Mouse (Mus musculus) CD4-positive helper T cell, adult 2 months (primary cell): ENCODE measurements around the gene Dock10.
A peak's percentile ranks its signal among the peaks of the same experiment; 100 is the strongest.

Experiments used
- DNase-seq: peaks from one replicate; pipeline ENCODE4 v3.0.0-alpha.2; 2012; ENCODE audit warnings: low read depth, missing footprints, low spot score

Dock10 gene

DNA sequence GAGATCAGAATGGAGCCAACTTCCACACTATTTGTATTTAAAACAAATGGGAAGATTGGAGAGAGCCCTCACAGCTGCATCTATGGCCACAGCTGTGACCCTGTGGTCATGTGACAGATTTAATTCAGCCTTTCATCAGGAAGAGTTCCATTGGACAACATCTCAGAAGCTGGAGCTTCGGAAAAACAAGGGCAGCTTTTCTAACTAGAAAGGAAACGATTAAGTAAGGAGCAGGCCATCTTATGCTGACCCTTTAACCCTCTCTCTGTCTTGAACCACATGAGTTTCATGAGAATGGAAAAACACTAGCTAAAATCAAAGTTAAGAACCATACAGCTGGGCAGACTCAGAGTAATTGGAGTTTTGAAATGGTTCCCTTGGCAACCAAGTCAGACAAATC, 101.9 kb downstream of the Dock10 start:
- DNase-seq: no peak

DNA sequence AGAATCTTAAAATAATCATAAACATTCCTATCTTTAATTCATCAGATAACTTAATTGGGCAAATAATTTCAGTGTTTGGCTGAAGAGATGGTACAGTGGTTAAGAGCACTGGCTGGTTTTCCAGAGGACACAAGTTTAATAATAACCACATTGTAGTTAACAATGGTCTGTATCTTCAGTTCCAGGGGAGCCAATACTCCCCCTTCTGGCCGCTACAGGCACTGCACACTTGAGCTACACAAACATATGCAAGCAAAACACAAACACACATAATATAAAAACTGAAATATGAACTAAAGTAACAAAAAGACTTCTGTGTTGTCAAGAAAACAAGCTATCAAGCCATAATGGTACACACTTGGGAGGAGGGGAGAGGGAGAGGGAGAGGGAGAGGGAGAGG, 102.5 kb downstream of the Dock10 start:
- DNase-seq: no peak

DNA sequence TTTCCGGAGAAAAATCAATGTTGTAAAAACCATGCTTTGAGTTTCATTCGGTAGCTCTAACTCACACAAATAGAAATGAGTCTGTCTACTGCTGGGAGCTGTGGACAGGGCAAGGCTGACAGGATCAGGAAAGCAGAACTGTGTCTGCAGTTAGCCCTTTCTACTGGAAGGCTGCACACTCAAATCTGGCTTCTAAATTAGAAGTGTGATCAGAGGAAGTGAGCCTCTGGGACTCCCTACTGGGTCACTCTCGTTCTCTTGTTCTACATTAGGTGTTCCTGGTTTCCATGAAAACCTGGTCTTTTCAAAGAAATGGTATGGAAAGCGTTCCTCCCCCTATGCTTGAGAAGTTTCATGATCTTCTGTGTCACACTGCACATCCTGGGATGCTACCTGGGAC, 103.1 kb downstream of the Dock10 start:
- no peak for DNase-seq

GRCm38 (mm10) chr1:80654177-80654576, 104.2 kb downstream of the Dock10 start:
- DNase-seq: no peak

DNA sequence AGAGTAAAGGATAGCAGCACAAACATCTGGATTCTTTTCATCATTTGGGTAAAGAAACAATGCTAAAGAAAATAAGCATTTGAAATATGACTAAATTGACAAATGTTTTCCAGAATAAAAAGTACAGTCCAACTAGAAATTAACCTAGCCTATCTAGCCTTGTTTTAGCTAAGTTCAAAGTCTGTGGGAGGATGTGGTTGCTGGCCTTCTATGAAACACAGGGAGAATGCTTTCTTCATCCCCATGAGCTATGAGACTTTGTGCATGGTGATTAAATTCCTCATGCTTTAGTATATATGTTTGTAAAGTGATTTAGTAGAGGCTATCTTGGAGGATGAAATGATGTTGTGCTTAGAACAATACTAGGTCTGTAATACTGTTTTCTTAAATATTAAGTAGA, 105.5 kb downstream of the Dock10 start:
- DNase-seq: no peak

GRCm38 (mm10) chr1:80652083-80652482, 106.2 kb downstream of the Dock10 start:
- DNase-seq: no peak

DNA sequence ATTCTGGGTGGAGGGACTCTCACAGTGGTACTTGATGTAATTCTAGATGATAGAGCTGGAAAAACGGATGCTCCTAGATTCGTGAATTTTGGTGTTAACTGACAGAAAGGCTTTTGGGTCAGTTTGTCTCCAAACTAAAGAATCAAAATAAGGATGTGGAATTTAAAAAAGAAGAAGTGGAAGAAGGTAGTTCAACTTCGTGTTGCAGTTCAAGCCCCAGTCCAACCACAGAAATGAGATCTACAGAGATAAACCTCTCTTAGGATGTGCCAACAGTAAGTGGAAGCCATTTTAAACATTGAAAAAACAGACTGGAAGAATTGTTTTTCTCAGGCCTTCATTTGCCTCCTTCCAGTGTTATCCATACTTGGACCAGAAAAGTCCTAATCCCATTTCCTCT, 111.7 kb downstream of the Dock10 start:
- DNase-seq: peak; percentile 31

GRCm38 (mm10) chr1:80643866-80644451, 114.4 kb downstream of the Dock10 start:
- DNase-seq: peak; percentile 40

DNA sequence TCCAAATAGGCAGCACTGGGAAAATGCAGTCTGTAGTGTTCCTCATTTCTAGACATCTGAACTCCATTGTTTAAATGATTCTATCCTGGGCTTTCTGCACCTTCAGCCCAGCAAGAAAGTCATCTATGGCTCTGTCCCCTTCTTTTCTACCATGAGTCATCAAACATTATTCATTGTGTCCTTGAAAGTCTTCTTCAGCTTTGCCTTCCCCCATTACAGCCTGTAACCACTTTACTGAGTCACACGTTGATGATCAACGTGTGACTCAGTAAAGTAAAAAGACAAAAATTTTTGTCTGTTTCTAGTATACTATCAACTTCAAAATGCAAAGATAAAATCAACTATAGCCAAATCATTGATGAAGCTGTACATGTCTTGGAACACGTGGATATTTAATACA, 116.5 kb downstream of the Dock10 start:
- DNase-seq: peak; percentile 30

DNA sequence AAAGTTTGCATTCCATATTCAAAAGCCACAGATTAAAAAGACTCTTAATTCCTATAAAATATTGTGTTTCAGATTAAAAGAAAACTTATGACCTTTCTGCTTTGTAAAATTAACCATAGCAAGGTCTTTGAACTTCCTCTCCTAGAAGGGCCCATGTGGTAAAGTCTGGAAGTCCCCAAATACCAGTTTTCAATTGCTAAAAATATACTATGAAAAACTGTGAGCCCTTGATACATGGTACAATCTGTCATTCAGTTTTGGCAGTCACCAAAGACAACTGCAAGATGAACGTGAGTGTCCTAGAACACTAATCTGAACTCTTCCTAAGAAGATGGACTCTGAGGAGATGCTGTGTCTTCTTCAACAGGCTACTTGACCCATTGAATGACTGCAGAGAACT, 117.0 kb downstream of the Dock10 start:
- DNase-seq: peak; percentile 12

GRCm38 (mm10) chr1:80639553-80639952, 118.8 kb downstream of the Dock10 start:
- no peak for DNase-seq

DNA sequence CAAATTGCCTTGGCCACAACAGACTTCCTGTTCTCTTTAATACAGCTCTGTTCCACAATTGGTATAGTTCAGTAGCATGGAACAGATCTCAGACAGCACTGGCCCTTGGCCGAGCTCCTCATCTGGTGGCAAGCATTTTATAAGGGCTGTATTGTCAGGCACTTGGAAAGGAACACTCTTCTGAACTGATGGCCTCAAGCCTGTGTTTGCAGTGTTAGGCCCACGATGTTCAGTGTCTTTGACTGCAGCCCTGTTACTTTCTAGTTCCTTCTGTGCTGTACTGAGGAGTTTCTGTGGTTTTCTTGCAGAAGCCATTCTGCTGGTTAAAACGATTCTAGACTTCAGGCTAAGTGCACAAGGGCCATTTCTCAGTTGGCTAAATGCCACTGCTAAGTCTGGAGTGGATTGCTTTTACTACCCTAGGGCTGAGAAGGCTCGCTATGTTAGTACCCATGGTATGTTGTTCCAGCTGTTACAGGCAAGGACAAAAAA, 121.1 kb downstream of the Dock10 start:
- peak; percentile 40 for DNase-seq

DNA sequence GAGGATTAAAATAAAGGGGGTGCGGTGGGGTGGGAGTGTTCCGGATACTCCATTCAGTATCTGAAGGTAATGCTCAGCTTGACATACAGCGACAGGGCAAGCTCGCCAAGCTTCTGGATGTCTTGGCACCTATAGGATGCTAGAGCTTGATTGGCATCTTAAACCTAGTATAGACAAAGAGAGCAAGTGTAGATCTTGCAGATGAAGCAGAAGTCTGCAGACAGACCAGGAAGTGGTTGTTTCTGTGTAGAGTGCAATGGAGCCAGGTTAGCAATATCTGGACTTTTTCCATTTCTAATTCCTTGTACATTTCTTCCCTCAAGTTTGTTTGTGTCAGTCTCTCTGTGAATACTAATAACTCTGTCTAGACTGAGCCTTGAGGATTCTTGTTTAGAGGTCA, 122.5 kb downstream of the Dock10 start:
- DNase-seq: peak; percentile 20

GRCm38 (mm10) chr1:80633536-80633935, 124.8 kb downstream of the Dock10 start:
- no peak for DNase-seq

DNA sequence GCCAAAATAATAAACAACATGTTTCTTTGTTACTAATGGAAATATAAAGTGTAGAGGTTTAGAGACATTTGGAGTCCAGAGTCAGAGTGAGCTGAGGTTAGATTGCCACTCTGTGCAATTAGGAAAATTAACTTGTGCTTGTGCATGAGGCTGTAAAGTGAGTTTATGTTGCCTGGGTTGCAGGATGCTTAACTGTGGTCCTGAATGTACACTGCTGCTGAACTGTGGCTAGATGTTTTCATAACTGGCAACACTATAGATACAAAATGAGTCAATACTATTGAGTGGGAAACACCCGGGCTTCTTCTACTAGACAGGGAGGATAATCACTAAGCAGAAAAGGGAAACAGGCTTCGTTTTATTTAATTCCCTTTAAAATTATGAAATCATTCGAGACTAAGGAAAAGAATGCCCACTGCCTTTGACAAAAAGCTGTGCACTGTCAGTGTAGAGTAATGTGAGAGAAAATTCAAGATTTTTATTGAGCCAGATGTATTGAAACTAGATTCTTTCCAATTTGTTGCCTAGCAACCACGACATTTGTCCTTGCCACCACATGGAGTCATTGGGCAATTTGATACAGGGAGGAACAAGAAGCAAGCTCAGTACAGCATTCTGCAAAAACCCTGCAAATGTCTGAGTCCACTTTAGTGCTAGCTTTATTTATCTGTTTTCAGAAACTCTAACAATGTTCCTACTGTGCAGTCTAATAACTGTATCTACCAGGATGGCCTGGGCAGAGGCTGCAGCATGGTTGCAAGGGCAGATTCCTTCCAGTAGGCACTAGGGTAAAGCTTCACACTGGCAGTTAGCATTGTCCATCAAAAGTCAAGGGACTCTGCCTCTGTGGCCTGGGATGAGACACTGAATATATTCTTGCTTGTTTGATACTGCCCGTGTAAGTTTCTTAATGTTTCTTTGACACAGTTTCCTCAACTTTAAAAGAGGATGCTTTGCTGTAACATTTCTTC, 127.9 kb downstream of the Dock10 start:
- no peak for DNase-seq

DNA sequence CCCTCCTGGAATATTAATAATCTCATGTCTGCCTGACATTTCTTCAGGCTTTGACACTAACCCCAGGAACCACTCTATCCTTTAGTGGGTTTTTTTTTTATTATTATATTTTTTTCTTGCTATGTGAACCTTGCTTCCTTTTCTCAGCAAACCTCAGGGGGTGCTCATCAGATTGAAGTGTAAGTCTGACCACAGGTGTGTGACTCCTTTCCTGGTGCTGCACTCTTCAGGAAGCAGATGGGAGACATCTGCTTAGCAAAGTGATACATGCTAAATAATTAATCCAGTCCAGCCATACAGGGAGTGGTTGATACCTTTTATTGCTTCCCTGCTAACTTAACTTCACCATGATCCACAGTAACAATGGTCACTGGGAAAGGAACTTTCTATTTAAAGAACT, 130.3 kb downstream of the Dock10 start:
- DNase-seq: no peak

DNA sequence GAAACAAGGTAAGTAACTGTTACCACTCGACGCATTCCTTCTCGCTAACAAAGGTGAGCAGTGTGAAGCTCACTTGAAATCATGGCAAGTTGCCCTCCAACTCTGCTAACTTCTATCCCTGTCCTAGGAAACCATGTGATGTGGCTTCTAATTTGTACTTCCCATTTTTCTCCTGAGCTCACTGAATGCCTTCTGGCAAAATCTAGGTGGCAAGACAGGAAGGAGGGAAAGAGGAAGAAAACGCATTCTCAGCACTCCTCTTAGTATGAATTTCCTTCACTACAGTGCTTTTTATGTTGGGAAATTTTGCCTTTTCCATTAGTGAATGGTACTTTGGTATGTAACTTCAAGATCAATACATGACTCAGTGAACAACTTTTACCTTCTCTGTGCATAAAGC, 131.5 kb downstream of the Dock10 start:
- DNase-seq: no peak

DNA sequence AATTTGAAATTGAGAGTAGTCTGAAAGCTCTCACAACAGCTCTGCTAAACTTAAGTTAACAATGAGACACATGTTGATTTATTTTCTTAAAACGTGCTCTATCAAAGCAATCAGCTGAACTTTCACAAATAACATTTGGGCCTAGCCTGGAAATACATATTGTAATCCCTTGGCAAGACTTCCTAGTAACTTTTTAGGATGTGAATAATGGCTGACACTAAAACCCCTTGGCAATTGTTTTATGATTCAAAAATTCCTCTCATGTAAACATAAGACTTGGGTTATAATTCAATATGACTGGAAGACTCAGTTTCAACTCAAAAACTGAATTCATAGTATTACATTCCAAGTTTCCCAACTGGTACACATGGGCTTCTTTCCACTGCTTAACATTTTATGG, 133.0 kb downstream of the Dock10 start:
- no peak for DNase-seq

GRCm38 (mm10) chr1:80624552-80624951, 133.8 kb downstream of the Dock10 start:
- DNase-seq: no peak

DNA sequence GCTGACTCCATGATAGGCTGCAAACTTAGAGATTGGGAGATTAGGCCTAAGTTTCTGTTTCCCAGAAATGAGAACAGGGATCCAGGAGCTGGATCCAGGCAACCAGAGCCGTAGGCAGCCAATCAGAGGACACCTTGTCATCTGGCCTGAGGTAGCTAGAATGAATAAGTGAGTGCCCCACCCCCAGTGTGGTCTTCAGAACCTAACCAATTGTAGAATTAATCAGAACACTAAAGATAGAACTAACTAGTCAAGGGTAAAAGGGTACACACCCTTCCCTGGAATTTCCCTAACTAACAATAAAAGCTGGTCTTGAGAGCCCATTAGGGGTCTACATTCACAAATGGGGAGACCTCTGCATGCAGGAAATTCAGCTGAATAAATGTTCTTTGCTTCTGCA, 135.7 kb downstream of the Dock10 start:
- no peak for DNase-seq

- DNase-seq: no peak
Observed at GRCm38 (mm10) chr1:80619100-80619499, 139.2 kb downstream of the Dock10 start.

- no peak for DNase-seq
Observed at GRCm38 (mm10) chr1:80616671-80617070, 141.7 kb downstream of the Dock10 start.

GRCm38 (mm10) chr1:80614750-80615149, 143.6 kb downstream of the Dock10 start:
- DNase-seq: no peak
